Mouse (Mus musculus): Measurements from ENCODE around the gene Pde1a. TPM values are rescaled to one million over a fixed set of nuclear protein-coding genes. Genes with fewer than 3 reads are reported as not detected.

Pde1a gene
- polyA plus RNA-seq, 1 experiment from 2014 or later, result 72.5 TPM

GRCm38 (mm10) chr2:79920438-79920837 lies 208.8 kb downstream of the Pde1a start:
- Histone ChIP-seq H3K27ac (ENCODE audit: low read length) (no peak overlapping the region), H3K4me3 (ENCODE audit: low read depth, low read length) (no peak overlapping the region), H3K36me3 (ENCODE audit: control insufficient read depth, insufficient read depth, low read length) (no peaks in the 10 kb centered on the region), H3K27me3 (ENCODE audit: control insufficient read depth, insufficient read depth, low read length) (no peaks in the 10 kb centered on the region), H3K4me1 (ENCODE audit: control insufficient read depth, insufficient read depth, low read length) (no peaks in the 10 kb centered on the region), H3K9ac (replicated peaks; ENCODE audit: low read depth, low read length) (no peak overlapping the region), H3K9me3 (ENCODE audit: control insufficient read depth, low read depth, low read length) (no peaks in the 10 kb centered on the region), H3K4me2 (replicated peaks; ENCODE audit: low read depth, low read length) (no peak overlapping the region)
- WGBS, result 49% methylated on average over 4 of the region's 4 CpGs
- no peak for ATAC-seq (ENCODE audit: insufficient number of reproducible peaks, insufficient read depth, low FRiP score, low read depth)

GRCm38 (mm10) chr2:79901841-79902510 lies 227.3 kb downstream of the Pde1a start:
- no peak for ATAC-seq (ENCODE audit: insufficient number of reproducible peaks, insufficient read depth, low FRiP score, low read depth)
- Histone ChIP-seq H3K4me2 (replicated peaks; ENCODE audit: low read depth, low read length) (no peak overlapping the region), H3K9ac (replicated peaks; ENCODE audit: low read depth, low read length) (no peak overlapping the region), H3K36me3 (ENCODE audit: control insufficient read depth, insufficient read depth, low read length) (no peaks in the 10 kb centered on the region; the same call in 1 of the 2 replicates), H3K4me3 (ENCODE audit: low read depth, low read length) (no peak overlapping the region), H3K9me3 (ENCODE audit: control insufficient read depth, low read depth, low read length) (no peaks in the 10 kb centered on the region), H3K27me3 (ENCODE audit: control insufficient read depth, insufficient read depth, low read length) (no peaks in the 10 kb centered on the region), H3K27ac (ENCODE audit: low read length) (no peak overlapping the region), H3K4me1 (ENCODE audit: control insufficient read depth, insufficient read depth, low read length) (no peaks in the 10 kb centered on the region)
- WGBS, result 86% methylated on average over 2 of the region's 2 CpGs

GRCm38 (mm10) chr2:79898522-79898921 lies 230.7 kb downstream of the Pde1a start:
- 50% methylated on average over 3 of the region's 3 CpGs for WGBS
- H3K4me3 ChIP-seq (ENCODE audit: low read depth, low read length), result no peak overlapping the region
- no peaks in the 10 kb centered on the region for H3K36me3 ChIP-seq (ENCODE audit: control insufficient read depth, insufficient read depth, low read length)
- H3K9ac ChIP-seq (replicated peaks; ENCODE audit: low read depth, low read length), result no peak overlapping the region
- H3K9me3 ChIP-seq (ENCODE audit: control insufficient read depth, low read depth, low read length), result no peaks in the 10 kb centered on the region
- H3K4me1 ChIP-seq (ENCODE audit: control insufficient read depth, insufficient read depth, low read length), result no peaks in the 10 kb centered on the region
- ATAC-seq (ENCODE audit: insufficient number of reproducible peaks, insufficient read depth, low FRiP score, low read depth), result no peak
- no peak overlapping the region for H3K4me2 ChIP-seq (replicated peaks; ENCODE audit: low read depth, low read length)
- H3K27me3 ChIP-seq (ENCODE audit: control insufficient read depth, insufficient read depth, low read length), result no peaks in the 10 kb centered on the region
- no peak overlapping the region for H3K27ac ChIP-seq (ENCODE audit: low read length)

- ATAC-seq (ENCODE audit: insufficient number of reproducible peaks, insufficient read depth, low FRiP score, low read depth), result no peak
- 83% methylated on average over 1 of the region's 1 CpGs for WGBS
- Histone ChIP-seq H3K27me3 (ENCODE audit: control insufficient read depth, insufficient read depth, low read length) (no peaks in the 10 kb centered on the region), H3K27ac (ENCODE audit: low read length) (no peak overlapping the region), H3K36me3 (ENCODE audit: control insufficient read depth, insufficient read depth, low read length) (no peaks in the 10 kb centered on the region), H3K9ac (replicated peaks; ENCODE audit: low read depth, low read length) (no peak overlapping the region), H3K4me2 (replicated peaks; ENCODE audit: low read depth, low read length) (no peak overlapping the region), H3K4me1 (ENCODE audit: control insufficient read depth, insufficient read depth, low read length) (no peaks in the 10 kb centered on the region), H3K4me3 (ENCODE audit: low read depth, low read length) (no peak overlapping the region), H3K9me3 (ENCODE audit: control insufficient read depth, low read depth, low read length) (no peaks in the 10 kb centered on the region)
Measured at GRCm38 (mm10) chr2:79892829-79893228, 236.4 kb downstream of the Pde1a start.

DNA sequence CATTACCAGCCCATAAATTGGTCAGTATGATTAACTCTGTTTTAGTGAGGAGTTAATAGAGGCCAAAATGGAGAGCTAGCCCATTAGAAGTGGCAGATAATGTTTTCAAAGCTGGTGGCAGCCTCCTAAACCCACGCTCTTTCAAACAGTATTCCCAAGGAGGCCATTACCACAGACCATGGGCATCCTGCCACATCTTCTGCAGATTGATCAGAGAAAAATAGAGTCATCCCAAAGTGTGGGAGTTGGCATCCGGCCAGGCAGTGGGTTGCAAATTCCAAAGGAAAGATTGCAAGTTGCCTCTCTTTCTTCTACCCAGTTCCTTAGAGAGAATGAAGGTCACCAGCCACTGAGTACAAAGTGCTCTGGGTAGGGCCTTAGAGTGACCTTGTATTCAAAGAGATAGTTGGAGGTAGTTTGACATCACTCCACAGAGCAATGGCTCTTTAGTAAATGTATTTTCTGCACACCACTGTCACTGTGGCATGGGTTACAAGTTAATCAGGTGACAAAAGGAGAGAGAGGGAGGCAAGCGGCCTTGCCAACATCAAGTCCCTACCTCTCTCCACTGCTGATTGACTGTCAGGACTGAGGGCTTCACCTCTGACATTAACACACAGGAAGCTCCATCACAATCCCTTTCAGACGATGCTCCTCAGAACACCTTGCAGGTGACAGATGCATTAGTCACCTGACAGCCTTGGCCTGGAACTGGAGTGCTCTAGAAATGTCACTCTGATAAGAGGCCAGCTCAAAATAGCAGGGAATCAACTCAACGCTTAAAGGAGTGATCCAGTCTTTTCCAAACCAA lies 237.3 kb downstream of the Pde1a start:
- no peak for ATAC-seq (ENCODE audit: insufficient number of reproducible peaks, insufficient read depth, low FRiP score, low read depth)
- Histone ChIP-seq H3K27ac (ENCODE audit: low read length) (no peak overlapping the region), H3K9me3 (ENCODE audit: control insufficient read depth, low read depth, low read length) (no peaks in the 10 kb centered on the region), H3K9ac (replicated peaks; ENCODE audit: low read depth, low read length) (no peak overlapping the region), H3K27me3 (ENCODE audit: control insufficient read depth, insufficient read depth, low read length) (no peaks in the 10 kb centered on the region), H3K4me2 (replicated peaks; ENCODE audit: low read depth, low read length) (no peak overlapping the region), H3K4me3 (ENCODE audit: low read depth, low read length) (no peak overlapping the region), H3K36me3 (ENCODE audit: control insufficient read depth, insufficient read depth, low read length) (no peaks in the 10 kb centered on the region), H3K4me1 (ENCODE audit: control insufficient read depth, insufficient read depth, low read length) (no peaks in the 10 kb centered on the region)
- 66% methylated on average over 5 of the region's 5 CpGs for WGBS

DNA sequence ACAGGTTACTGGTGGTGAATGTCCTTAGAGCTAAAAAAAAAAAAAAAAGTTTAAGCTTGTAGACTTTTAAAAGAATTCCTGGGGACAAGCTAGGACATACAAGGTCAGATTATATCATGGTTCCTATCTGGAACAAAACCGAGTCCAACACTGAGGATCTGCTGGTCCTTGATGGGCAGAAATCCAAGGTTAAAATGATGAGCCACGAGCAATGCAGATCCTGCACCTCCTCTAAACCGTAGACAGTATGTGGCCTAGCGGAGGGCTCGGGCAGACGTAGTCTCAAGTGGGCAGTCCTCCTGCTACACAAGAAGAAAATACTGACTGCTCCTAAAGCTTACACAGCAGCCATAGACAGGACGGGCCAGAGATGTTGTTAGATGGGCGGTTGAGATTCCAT lies 238.5 kb downstream of the Pde1a start:
- WGBS, result 68% methylated on average over 8 of the region's 8 CpGs
- H3K4me2 ChIP-seq (replicated peaks; ENCODE audit: low read depth, low read length), result no peak overlapping the region

DNA sequence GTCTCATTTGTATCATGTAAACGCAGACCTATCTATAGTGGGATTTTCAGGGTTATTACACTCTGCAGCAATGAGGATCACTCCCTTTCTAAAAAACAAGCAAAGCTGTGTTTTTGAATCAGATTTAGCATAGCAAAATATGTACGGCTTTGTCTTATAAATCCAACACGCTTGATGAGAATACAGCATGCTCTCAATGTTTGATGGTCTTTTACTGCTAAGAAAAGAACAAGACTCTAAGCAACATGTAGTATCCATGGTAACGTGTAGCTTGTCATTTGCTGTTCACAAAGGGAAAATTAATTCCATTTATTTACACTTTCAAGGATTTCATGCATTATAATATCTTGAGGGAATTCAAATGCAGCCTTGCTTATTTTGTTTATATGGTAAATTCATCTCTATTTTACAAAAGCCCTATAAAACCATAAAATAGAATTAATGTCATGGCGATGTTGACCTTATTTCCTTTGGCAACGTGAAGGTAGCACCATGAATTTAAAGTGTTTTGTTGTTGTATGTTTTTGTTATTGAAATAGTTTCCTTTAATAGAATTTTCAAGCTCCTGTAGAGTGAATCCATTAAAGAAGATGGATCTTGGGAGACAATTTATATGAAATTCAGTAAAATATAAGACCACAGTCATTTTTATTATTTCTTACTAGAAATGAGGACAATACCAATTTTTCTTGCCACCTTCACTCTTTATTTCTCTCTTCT lies 245.5 kb downstream of the Pde1a start:
- 90% methylated on average over 6 of the region's 6 CpGs for WGBS
- no peak for ATAC-seq (ENCODE audit: insufficient number of reproducible peaks, insufficient read depth, low FRiP score, low read depth)
- H3K4me3 ChIP-seq (ENCODE audit: low read depth, low read length), result no peak overlapping the region
- no peaks in the 10 kb centered on the region for H3K9me3 ChIP-seq (ENCODE audit: control insufficient read depth, low read depth, low read length)
- no peak overlapping the region for H3K27ac ChIP-seq (ENCODE audit: low read length)
- H3K36me3 ChIP-seq (ENCODE audit: control insufficient read depth, insufficient read depth, low read length), result no peaks in the 10 kb centered on the region
- H3K27me3 ChIP-seq (ENCODE audit: control insufficient read depth, insufficient read depth, low read length), result no peaks in the 10 kb centered on the region
- H3K4me1 ChIP-seq (ENCODE audit: control insufficient read depth, insufficient read depth, low read length), result no peaks in the 10 kb centered on the region
- no peak overlapping the region for H3K4me2 ChIP-seq (replicated peaks; ENCODE audit: low read depth, low read length)
- no peak overlapping the region for H3K9ac ChIP-seq (replicated peaks; ENCODE audit: low read depth, low read length)

More for the DNA sequence above, 238.5 kb downstream of the Pde1a start:
- no peaks in the 10 kb centered on the region for H3K36me3 ChIP-seq (ENCODE audit: control insufficient read depth, insufficient read depth, low read length)
- H3K27ac ChIP-seq (ENCODE audit: low read length), result no peak overlapping the region
- no peak overlapping the region for H3K9ac ChIP-seq (replicated peaks; ENCODE audit: low read depth, low read length)
- no peak for ATAC-seq (ENCODE audit: insufficient number of reproducible peaks, insufficient read depth, low FRiP score, low read depth)
- no peaks in the 10 kb centered on the region for H3K9me3 ChIP-seq (ENCODE audit: control insufficient read depth, low read depth, low read length)
- no peak overlapping the region for H3K4me3 ChIP-seq (ENCODE audit: low read depth, low read length)
- H3K27me3 ChIP-seq (ENCODE audit: control insufficient read depth, insufficient read depth, low read length), result no peaks in the 10 kb centered on the region
- no peaks in the 10 kb centered on the region for H3K4me1 ChIP-seq (ENCODE audit: control insufficient read depth, insufficient read depth, low read length)

GRCm38 (mm10) chr2:79883210-79883609 lies 246.0 kb downstream of the Pde1a start:
- H3K9ac ChIP-seq (replicated peaks; ENCODE audit: low read depth, low read length), result no peak overlapping the region
- no peak overlapping the region for H3K27ac ChIP-seq (ENCODE audit: low read length)
- 92% methylated on average over 4 of the region's 4 CpGs for WGBS
- no peaks in the 10 kb centered on the region for H3K4me1 ChIP-seq (ENCODE audit: control insufficient read depth, insufficient read depth, low read length)
- no peaks in the 10 kb centered on the region for H3K36me3 ChIP-seq (ENCODE audit: control insufficient read depth, insufficient read depth, low read length)
- no peaks in the 10 kb centered on the region for H3K27me3 ChIP-seq (ENCODE audit: control insufficient read depth, insufficient read depth, low read length)
- no peak overlapping the region for H3K4me2 ChIP-seq (replicated peaks; ENCODE audit: low read depth, low read length)
- ATAC-seq (ENCODE audit: insufficient number of reproducible peaks, insufficient read depth, low FRiP score, low read depth), result no peak
- H3K9me3 ChIP-seq (ENCODE audit: control insufficient read depth, low read depth, low read length), result no peaks in the 10 kb centered on the region
- H3K4me3 ChIP-seq (ENCODE audit: low read depth, low read length), result no peak overlapping the region
